Mouse (Mus musculus) adrenal gland (tissue): ENCODE results near the gene Cryab.

Experiments used
- intact Hi-C: fragments of 180-260 bp; cut with DNase I; formaldehyde crosslinking; loops from one replicate; pipeline ENCODE4 v1.15.1; 2025

Gene Cryab

DNA sequence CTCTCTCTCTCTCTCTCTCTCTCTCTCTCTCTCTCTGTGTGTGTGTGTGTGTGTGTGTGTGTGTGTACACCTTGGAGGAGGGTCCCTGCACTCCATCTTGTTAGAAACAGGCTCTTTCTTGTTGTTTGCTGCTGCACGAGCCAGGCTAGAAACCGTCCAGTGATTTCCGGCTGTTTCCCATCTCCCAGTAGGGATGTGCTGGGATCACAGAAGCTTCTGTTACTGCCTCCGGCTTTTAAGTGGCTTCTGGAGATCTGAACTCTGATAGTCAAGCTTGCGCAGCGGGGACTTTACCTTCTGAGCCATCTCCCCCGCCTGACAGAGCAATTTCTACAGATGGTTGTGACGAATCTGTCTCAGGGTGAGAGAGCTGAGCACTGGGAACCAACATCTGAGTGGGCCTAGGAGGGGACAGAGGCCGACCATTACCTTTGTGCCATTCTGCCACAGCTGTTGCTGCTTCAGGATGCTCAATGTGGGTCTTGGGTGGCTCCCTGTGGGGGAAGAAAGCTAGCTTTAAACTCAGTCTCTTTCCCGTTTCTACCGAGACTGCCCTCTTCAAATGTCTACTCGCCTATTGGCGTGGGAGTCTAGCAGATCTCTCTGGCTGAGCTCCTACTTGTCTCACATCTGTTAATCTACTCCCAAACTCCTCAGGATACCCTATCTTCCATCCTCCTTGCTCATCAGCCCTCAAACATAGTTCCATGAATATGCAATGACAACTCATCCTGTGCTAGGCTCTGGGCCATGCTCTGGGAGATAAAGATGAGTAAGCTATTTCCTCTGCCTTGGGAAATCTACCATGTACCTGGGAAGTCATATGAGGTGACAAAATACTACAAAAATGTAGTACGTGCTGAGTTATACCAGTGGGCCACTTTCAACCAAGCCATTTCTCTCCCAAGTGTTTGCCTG lies 10.0 kb upstream of the Cryab start:
- intact Hi-C loops: no loop called here

DNA sequence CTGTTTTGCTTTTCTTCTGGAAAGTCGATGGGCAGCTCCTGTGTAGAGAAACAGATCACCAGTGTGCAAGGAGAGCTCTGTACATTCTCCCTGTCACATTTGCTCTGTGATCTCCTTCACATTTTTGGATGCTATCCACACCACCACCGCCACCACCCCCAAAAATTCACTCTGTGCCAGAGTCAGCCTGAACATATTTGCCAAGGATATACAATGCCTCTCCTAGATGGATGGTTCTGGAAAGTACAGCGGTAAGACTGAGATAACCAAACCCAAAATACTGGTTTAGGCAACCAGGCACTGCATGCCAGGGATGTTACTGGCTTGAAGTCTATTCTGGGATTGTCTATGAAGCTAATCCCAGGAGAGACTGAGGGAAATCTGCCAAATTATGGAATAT lies 8.9 kb upstream of the Cryab start:
- intact Hi-C loops: no loop called here

DNA sequence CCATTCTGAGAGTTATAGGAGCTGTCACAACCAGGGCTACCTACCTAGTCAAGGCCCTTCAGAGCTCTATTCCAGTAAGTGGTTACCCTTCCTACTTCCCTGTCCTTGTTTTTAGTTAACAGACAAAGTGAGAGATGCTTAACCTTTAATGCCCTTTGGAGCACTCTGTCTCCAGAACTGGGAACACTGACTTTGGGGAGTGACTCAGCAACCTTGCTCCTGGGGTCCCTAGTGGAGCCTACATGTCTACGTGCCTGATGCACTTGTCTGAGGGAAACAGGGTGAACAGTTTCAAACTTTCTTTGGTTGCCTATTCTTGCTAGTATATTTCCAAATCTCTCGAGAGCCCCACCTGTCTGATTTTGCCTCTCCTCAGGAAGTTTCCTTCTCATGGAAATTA lies 8.4 kb upstream of the Cryab start:
- intact Hi-C loops: no loop called here

DNA sequence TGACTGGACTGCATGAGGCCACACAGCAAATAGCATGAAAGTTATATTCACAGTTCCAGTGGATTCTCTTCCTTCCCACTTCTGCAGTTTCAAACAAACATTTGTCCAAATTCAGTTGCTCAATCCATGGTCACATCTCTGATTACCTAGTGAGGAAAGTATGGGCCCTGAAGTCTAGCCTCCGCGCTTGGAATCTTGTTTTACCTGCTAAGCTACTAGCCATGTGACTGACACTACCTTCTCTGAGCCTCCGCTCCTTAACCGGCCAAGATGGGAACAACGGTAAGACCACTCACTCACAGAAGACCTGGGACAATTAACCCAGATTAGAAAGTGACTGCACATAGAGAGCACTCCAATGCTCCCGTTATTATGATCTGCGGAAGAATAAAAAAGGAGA lies 5.3 kb upstream of the Cryab start:
- intact Hi-C loops: no loop called here

DNA sequence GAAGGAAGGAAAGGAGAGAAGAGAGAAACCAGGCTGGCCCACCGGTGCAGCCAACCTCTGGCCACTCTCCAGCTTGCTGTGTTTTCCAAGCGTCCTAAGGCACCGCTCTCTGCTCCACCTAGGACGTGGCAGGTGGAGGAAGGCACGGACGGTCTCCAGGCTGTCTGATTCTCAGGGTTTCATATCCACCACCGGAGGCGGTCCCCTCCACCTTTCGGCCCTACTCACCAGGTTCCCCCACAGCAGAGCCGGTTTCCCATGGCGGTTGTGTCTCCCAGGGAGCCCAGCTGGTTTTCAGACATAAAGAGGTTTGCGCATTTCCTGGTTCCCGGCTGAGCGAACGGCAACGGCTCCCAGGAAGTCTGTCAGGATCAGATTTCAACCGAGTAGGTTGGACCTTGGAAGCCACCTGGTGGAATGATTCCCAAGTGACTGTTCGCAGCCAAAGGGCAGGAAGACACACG lies 4.9 kb upstream of the Cryab start, which contains the start of gene 2310030G06Rik:
Gene 2310030G06Rik, minus strand, starts transcription at position 323 of the 464 bp plus-strand sequence.
- intact Hi-C loops: no loop called here

DNA sequence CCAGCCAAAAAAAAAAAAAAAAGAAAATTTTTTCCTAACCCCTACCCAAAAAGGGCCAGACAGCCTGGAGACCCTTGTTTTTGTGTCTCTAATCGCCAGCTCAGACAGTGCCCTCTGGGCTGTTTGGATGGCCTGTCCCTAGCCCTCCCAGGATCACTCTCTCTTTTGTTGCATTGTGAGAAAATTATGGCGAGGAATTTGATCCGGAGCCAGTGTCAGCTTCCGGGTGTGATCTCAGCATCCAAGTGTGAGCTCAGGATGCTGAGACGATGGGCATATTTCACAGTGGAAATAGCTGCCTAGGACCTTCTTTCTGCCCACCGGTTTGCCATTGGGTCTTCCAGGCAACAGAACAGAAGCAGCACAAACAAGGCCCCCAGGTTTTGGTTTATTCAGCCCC lies 419 bp upstream of the Cryab start:
- intact Hi-C loops: no loop called here

DNA sequence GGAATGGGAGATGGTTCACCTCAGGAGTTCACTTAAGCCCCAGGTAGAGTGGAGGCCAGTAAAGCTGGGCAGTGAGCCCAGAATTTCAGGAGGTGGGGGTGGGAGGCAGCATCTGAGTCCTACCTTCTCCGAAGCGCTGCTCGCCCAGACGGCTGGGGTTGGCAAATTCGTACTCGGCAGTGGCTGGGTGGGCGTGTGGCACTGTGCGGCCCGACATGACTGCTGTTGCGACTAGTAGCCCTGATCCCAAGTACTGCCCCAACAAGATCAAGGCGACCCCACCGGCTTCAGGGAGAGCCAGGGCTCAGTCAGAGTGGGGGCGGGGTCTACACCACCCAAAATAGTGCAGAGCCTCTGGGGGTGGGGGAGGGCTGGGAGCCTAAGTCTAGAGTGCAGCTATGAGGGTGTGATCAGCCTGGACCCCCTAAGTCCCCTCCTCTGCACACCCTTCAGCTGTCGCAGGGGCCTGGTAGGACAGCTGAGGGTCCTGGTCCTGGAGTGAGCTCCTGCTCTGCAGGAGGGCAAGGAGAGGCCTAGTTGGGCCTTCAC lies 1.0 kb downstream of the Cryab start, which contains the start of gene Hspb2:
Gene Hspb2, minus strand, starts transcription at position 301 of the 549 bp plus-strand sequence.
- intact Hi-C loops: no loop called here

DNA sequence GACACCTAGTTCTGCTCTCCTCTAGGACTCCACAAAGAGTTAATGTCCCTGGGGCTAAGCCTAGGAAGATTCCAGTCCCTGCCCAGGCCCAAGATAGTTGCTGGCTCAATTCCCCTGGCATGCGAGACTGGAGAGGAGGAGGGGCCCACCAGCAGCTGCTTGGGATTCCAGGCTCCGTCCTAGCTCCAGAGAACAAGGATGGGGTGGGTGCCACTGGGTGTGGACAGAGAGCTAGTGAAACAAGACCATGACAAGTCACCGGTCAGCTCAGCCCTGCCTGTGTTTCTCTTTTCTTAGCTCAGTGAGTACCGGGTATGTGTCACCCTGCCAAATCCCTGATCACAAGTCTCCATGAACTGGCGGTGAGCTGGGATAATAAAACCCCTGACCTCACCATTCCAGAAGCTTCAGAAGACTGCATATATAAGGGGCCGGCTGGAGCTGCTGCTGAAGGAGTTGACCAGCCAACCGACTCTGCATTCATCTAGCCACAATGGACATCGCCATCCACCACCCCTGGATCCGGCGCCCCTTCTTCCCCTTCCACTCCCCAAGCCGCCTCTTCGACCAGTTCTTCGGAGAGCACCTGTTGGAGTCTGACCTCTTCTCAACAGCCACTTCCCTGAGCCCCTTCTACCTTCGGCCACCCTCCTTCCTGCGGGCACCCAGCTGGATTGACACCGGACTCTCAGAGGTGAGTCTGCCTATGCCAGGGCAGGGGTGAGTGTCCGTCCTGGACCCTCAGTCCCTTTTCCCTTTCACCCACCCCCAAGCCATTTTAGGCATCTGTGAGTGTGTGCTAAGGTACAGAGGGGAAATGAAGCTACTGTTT lies 1.9 kb downstream of the Cryab start:
- intact Hi-C loops: no loop called here

DNA sequence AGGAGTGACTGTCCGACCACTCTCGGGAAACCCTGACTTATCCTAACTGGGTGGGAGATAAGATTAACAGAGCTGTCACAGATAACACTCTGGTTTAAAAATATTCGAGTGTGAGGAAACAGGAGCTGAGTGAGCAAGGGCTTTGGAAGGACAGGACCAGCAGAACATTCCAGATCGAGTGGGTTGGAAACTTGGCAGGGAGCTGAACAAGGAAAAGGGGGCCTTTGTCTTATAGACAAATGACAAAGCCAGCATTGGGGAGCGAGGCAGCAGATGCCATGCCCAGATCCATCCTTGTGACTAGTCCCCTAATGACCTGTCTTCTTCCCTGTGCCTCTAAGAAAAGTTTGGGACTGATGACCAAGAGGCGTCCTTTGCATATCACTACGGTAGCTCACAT lies 2.8 kb downstream of the Cryab start:
- intact Hi-C loops: no loop called here

DNA sequence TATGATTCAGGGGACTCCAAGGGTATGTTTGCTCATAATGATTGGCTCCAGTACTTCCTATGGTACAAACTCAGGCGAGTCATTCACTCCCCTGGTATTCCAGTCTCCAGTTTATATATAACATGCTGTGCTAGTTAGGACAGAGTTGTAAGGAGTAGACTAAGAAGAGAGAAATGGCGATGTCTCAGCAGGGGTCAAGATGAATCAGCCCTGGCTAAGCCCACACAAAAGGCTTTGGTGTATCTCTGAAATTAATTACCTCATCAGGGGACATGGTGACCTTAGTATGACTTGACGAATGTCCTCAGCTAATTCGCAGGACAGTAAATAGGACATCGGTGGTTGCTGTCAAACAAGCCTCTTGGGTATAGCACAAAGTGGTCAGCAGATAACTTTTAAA lies 5.6 kb downstream of the Cryab start:
- intact Hi-C loops: no loop called here

DNA sequence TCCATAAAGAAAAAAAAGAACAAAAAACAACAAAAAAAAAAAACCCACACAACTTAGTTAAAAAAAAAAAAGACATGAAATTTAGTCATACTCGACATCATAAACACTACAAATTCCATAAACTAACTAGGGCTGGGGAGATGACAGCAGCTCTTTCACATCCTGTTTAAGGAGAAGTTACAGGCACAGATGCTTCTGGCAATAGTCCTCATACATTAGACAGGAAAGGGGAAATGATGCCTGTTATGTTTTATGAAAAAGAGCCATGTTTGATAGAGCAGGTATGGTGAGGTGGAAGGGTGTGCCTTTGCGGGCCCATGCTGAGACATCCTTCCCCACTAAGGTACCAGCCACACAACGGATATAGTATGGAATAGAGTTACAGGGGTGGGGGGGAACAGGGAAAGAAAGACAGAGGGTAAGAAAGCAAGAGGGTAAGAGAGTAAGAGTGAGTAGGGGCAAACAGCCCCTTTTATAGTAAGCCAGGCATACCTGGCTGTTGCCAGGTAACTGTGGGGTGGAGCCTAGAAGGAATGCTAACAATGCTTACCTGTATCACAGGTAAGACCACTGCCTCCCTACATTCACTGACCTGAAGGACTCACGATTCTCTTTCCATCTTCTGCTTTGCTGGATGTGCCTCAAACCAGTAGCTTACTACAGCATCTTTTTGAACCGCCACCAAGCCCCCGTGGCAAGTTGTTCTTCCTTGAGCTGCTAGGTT lies 10.6 kb downstream of the Cryab start:
- intact Hi-C loops: loop anchor here (10.0 kb wide), 1 partner anchor 57 kb away; no protein-coding TSS in a partner anchor

DNA sequence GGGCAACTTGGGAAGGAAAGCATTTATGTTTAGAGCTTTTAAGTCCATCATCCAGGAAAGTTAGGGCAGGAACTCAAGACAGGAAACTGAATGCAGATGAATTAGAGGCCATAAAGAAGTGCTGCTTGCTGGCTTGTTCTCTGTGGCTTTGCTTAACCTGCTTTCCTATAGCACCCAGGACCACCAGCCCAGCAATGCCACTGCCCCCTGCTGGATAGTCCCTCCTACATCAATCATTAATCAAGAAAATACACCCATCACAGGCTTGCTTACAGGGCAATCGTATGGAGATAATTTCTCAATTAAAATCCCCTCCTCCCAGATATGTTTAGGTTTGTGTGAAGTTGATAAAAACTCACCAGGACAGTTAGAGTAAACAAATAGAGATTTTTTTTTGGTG lies 12.2 kb downstream of the Cryab start:
- intact Hi-C loops: loop anchor here (10.0 kb wide), 1 partner anchor 59 kb away; no protein-coding TSS in a partner anchor

DNA sequence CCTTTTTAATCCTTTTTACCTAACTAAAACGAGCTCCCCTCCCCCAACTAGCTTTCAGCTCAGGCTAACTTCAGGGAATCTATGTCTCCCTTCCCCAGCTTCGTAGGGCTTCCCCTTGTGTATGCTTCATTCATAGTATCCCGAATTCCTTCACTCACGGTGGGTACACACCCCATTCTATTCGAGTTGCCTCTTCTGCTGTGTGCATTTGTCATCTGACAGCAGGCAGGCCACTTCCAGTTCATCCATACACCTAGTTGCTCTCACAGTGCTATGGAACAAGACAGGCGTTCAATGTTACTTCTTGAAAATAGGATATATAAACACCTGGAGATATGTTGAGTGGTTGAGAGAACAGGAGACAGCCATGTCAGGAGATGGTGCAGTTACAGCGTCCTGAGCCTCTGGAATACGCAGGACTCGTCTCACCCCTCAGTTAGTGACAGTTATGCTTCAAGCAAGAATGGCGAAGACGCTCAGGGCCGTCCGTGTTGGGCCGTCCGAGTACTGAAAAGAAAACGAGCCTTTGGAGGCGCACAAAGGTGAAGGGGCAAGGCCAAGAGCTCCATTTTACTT lies 16.5 kb downstream of the Cryab start:
- intact Hi-C loops: loop anchor here (10.0 kb wide), 1 partner anchor 63 kb away; no protein-coding TSS in a partner anchor

DNA sequence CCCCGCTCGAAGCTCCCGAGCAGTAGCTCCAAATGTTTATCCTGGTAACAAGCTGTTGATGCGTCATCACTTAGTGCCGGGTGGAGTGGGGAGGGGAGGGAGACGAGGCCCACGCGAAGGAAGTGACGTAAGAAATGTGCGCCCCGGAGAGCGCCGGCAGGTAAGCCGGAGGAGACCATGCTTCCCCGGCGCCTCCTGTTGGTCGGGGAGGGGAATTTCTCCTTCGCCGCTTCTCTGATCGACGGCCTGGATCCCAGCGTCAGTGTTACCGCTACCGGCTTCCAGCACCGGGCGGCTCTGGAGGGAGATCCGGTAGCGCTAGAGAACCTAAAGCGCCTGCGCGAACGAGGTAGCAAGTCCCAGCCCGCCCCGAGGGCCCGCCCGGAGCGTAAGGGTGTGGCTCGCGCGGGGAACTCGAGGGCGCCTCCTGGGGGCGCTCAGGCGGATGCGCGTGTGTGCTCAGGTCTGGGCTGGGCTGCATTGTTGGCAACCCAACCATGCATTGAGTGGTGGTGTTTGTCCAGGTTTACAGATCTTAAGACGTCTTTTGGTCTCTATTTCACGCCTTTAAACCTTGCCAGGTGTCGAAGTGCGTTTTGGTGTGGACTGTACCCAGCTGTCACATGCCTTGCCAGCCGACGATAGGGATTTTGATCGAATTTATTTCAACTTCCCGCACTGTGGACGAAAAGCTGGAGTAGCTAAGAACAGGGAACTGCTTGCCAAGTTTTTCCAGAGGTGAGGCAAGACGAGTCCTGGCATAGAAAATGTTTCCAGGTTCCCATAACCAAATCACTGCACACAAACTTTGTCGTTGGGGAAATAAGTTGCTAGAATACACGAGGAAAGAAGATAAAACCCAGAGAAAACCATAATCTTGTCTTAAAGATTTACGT lies 17.2 kb downstream of the Cryab start, which contains the start of gene Fdxacb1:
Gene Fdxacb1, plus strand, starts transcription at position 130 of the 896 bp plus-strand sequence.
- intact Hi-C loops: loop anchor here (10.0 kb wide), 1 partner anchor 64 kb away; no protein-coding TSS in a partner anchor

DNA sequence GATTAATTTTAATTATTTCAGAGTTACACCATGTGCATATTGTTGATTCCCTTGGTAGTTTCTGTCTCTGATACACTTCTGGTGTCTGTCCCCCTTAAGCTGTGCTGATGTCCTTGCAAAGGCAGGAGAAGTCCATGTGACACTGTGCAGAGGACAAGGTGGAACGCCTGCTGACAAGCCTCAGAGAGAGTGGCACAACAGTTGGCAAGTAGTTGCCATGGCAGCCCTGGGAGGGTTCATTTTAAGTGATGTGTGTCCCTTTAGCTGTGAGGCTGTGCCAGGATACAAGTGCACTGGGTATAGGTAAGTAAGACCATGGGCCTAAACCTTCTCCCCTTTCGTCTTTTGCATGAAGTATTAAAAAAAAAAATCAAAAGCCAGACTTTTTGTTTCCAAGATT lies 18.9 kb downstream of the Cryab start:
- intact Hi-C loops: no loop called here

DNA sequence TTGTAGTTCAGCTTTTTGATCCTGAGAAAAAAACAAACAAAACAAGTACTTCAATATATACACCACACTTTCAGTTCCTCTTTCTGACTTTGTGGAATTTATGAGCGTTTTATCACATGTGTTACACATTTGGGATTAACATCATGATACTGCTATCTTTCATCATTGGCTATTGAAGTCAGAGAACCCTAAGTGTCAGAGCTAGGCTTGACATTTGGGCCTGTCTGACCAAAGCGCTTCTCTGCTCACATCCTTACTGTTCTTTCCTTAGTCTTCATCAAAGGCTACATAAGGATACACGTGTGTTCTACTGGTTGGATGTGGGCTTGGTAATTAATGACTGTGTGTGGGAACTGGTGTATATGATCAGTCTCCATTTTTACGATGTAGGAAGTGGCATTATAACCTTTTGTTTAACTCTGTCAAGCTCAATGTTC lies 22.9 kb downstream of the Cryab start:
- intact Hi-C loops: no loop called here

DNA sequence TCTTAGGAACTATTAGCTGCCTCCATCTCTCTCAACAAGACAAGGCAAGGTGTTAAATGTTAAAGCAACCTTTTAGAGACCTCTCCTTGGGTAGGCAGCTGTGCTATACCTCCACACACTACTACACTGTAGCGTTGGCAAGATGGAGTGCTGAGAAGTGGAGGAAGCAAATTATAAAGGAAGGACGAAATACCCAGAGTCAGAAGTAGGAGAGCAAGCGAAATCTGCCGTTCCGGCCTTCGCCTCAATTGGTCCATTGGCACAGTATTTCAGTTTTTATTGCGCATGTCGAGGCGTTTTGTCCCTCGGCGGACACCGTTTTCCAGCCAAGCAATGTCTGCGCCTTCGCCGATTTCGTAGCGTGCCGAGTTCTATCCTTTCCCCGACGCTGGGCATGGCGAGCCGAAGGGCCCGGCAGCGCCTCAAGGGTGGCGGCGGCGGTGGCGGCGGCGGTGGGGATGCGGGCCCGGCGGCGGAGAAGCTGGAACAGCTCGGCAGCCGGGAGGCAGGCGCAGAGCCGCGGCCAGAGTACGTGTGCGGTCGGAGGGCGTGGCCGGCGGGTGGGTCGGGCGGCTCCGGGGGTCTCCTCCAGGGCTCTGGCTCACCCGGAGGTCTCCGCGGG lies 24.0 kb downstream of the Cryab start, which contains the start of the genes Alg9 and 1110032A03Rik:
Gene Alg9, plus strand, starts transcription at position 29 of the 622 bp plus-strand sequence.
Gene 1110032A03Rik, minus strand, starts transcription at position 530 of the 622 bp plus-strand sequence.
- intact Hi-C loops: no loop called here

DNA sequence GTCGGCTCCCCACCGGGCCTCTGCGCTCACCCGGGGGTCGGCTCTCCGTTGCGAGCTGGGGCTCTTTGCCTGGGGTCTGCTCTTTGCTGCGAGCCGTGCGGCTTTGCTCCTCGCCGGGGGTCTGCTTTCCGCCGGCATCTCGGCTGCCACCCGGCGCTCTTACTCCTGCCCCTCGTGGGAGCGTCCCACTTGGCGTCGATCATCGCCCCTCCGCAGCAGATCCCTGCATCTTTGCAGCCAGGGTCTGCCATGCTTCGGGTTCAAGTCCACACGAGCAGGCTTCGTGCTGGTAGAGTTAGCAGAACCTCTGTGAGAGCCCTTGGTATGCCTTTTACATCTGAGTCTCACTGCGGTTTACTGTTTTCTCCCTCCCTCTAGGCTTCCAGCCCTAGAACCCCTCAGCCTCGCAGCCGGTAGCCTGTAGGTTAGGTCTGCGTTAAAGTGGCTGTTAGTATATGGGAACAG lies 24.6 kb downstream of the Cryab start:
- intact Hi-C loops: no loop called here
